Mouse (Mus musculus) embryo, embryonic 9.5 days (tissue): Measurements from ENCODE around the gene Tnp2.

Source experiments
- DNase-seq: peaks from one replicate; pipeline ENCODE4 v3.0.0-alpha.2; 2017; ENCODE audit errors: extremely low spot score

Gene Tnp2

GRCm38 (mm10) chr16:10768821-10769220, 19.6 kb downstream of the Tnp2 start:
- DNase-seq: no peak

GRCm38 (mm10) chr16:10767158-10767557, 21.3 kb downstream of the Tnp2 start:
- peak; percentile 72 for DNase-seq

GRCm38 (mm10) chr16:10764323-10764722, 24.1 kb downstream of the Tnp2 start:
- no peak for DNase-seq

GRCm38 (mm10) chr16:10763540-10764264, 24.8 kb downstream of the Tnp2 start:
- DNase-seq: no peak

GRCm38 (mm10) chr16:10762569-10763180, 25.8 kb downstream of the Tnp2 start:
- DNase-seq: no peak

GRCm38 (mm10) chr16:10761182-10761581, 27.3 kb downstream of the Tnp2 start:
- DNase-seq: no peak

- DNase-seq: no peak
Measured at GRCm38 (mm10) chr16:10756168-10756567, 32.3 kb downstream of the Tnp2 start.

GRCm38 (mm10) chr16:10754521-10755296, 33.8 kb downstream of the Tnp2 start:
- DNase-seq: no peak

GRCm38 (mm10) chr16:10749824-10750223, 38.6 kb downstream of the Tnp2 start:
- DNase-seq: no peak

GRCm38 (mm10) chr16:10749226-10749625, 39.2 kb downstream of the Tnp2 start:
- DNase-seq: no peak

GRCm38 (mm10) chr16:10741082-10741481, 47.4 kb downstream of the Tnp2 start:
- DNase-seq: no peak

- no peak for DNase-seq
Measured at GRCm38 (mm10) chr16:10739854-10740398, 48.5 kb downstream of the Tnp2 start.

- no peak for DNase-seq
Measured at GRCm38 (mm10) chr16:10738866-10739265, 49.6 kb downstream of the Tnp2 start.
